Mouse (Mus musculus) kidney, postnatal 10 days (tissue): ENCODE data around the gene Pcsk4.
"Not testable (repeated sequence)": the region's sequence is repeated elsewhere in the genome, so short reads cannot be mapped to it uniquely, and the experiment has no call there.

Experiments
- DNase-seq: peaks from one replicate; pipeline ENCODE4 v3.0.0; 2021; ENCODE audit warnings: mixed read lengths

Gene Pcsk4

GRCm38 (mm10) chr10:80347514-80347967, 18.2 kb upstream of the Pcsk4 start:
- no peak for DNase-seq

GRCm38 (mm10) chr10:80345929-80346328, 16.6 kb upstream of the Pcsk4 start:
- DNase-seq = not testable (repeated sequence)

DNA sequence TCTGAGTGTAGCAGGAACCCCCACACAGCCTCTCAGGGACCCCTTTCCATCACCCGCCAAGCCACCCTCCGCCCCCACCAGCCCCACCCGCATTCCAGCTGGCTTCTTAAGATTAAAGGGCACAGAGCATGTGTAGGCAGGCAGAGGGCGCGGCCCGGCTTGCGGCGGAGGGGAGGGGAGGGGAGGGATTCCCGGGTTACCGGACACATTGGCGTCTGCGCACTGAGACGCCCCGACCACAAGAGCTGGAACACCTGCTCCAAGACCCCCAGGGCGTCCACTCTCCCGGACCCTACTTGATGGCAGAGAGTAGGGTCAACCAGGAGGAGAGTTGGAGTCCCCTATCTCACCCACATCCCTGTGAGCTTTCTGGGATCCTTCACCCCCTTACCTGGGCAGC, 15.8 kb upstream of the Pcsk4 start:
- DNase-seq = peak; percentile 50

DNA sequence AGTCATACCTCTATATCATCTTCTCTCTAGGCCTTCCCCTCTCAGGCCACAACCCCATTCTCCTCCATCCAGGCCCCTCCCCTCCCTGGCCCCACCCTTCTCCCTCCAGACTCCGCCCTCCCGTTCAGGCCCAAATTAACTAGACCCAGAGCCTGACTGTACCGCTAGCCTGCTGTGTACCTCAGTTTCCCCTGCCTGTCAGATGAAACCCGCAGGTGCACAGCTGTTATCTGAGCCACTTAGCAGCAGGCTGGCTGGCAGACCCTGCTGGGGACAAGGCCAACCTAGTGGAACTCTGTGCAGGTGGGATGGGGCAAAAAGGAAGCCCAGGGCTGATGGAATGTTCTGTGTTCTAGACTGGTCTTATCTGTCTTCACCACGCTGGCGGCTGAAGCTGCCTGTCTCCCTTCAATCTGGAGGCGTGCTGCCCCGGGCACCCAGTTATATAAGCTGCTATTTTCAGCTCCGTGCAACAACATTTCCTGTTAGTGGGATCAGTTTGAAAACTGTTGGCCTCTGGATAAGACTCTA, 14.9 kb upstream of the Pcsk4 start:
- no peak for DNase-seq

- DNase-seq = no peak
These were observed 14.2 kb upstream of the Pcsk4 start for GRCm38 (mm10) chr10:80343425-80343895.

DNA sequence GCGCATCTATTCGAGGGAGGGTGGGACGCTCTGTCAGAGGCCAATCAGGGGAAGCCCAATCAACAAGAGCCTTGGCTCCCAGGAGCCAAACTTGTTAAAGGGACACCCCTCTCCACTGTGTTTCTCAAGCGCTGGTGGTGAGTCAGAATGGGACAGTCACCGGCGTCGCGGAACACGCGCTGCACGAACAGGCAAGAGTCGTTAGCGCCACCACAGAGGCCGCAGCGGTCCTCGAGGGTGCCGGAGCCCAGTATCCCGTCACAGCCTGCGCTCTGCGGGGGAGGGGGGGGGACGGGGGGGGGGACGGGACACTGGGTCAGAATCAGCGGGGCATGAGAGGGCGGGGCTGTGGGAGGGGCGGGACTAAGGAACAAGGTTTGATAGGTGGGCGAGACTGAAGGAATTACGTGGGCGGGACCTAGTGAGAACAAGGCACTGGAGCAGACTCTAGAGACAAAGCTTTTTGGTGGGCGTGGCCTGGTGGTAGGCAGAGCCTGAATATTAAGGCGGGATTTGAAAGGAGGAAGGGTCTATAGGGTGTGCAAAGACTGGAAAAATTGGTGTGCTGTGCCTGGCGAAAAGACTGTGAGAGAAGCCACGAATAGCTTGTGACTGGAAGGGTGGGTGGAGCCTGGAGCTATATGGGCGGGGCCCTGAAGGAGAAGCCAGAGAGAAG, 13.6 kb upstream of the Pcsk4 start:
- DNase-seq = peak; percentile 78

GRCm38 (mm10) chr10:80342305-80342748, 13.0 kb upstream of the Pcsk4 start:
- DNase-seq = no peak

DNA sequence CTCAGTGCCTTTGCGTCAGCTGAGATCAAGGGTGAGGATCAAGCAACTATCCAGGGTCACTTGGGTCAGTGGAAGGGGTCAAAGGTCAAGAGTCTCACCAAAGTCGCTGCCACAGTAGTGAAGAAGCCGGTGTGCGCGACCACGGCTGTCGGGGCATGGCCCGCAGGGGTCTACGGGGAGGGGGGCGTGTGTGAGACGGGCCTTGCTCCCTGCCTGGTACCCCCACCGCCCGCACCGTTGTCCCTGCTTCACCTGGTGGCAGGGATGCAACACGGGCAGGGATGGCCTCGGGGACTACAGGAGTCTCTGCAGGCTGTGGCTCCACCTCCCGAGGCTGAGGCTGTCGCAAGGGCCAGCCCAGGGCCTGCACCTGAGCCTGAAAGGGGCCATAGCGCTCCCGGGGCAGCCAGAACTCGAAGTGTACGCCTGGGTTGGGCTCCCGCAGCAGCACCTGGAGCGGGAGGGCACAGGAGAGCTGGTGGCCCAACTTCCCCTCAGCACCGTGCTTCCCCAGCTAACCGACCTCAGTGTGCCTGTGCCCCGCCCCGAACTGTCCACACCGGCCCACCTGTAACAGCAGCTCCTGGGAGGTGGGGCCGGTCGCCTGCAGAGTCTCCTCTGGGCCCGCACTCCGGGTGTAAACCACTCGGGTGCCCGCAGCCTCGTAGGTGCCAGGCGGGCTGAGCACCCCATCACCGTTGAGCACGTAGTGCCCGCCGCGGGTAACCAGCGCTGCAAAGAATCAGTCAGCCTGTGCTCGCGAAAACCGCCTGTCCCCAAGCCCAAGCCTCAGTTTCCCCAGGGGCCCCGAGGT, 12.4 kb upstream of the Pcsk4 start:
- no peak for DNase-seq

GRCm38 (mm10) chr10:80341026-80341425, 11.7 kb upstream of the Pcsk4 start:
- DNase-seq = no peak

GRCm38 (mm10) chr10:80339941-80340750, 10.8 kb upstream of the Pcsk4 start:
- DNase-seq = peak; percentile 92

DNA sequence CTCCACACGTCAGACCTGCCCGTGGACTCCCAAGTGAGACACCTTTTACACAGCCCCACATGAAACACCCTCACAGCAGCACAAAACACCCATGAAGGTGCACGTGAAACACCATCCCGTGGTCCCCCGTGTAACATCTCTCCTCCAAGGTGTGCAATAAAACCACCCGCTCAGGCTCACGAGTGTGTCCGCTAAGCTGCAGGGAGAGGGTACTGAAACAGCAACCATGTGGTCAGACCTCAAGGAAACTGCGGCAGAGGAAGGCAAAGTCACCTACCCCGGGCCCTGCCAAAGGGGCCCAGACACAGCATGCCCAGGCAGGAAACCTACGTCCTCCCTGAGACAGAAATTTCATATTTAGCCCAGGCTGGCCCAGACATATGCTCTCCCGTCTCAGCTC, 7.0 kb upstream of the Pcsk4 start:
- no peak for DNase-seq

DNA sequence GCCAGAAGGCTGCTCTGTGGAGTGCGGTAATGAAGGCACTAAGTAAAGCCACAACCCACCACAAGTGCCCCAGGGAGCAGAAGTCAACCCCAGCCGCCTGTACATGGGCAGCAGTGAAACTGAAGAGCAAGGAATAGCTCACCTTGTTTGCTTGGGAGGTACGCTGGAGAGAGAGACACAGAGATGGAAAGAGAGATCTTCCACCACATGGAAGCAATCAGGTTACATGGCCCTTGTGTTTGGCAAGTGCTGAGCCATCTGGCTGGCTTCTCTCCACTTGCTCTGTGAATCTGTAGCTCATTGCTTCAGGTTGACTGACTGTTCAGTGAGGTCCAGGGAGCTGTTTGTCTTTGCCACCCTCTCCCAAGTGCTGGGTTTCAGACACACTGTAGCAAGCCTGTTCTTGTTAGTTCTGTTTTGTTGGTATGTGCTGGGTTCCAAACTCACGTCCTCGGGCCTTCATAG, 3.3 kb upstream of the Pcsk4 start:
- DNase-seq = no peak

DNA sequence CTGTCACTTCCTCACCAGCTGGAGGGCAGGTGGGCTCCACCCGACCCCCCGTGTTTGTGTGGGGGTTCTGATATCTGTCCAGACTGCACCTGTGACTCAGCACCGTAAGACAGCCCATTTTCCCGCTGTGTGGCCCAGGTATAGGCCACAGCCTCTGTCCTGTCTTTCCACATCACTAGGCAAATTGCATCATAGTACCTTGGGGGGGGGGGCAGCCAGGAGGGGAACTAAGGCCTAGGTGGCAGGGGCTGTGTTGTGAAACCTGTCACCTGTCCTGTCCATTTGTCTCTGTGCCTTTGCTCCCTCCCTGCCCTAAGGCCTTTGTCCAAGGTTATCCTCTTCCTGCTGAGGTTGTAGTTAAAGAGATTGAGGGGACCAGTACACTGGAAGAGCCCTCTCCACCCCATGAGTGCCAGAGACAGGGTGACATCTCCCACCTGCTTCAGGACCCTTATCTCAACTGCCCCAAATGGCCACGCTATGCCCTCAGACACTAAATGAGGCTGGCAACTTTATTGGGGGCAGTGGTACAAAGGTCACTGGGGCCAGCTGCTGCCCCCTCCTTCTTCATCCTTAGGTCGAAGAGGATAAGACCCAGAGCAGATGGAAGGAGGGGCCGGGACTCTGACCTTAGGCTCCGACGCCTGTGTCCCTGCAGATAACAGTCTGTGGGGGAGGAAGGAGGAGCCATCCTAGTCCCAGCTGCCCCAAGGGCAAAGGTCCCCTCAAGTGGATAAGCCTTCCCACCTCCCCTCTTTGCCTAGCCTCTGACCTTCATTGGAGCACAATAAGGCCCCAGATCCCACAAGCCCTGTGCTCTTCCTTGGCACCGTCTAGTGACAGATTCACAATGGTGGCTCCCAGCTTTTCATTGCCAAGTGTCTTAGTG, 2.6 kb upstream of the Pcsk4 start:
- DNase-seq = no peak

DNA sequence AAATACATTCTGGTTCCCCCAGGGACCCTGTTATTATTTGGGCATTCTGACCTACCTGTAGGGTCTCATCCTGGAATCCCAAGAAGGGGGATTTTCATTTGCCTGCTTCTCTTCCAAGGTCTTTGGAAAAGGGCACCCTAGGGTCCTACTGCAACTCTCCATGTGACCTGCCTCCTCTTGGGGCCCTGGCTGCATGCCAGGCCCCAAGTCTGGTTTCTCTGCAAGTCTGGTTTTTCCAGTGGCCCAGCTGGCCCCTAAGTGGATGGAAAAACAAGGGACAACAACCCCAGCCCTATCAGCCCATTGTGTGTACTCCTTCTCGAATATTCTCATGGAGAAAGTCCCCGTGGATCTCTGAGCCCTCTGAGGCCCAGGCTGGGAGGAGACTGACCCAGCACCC, 1.6 kb upstream of the Pcsk4 start:
- no peak for DNase-seq

- no peak for DNase-seq
These were observed 786 bp upstream of the Pcsk4 start for GRCm38 (mm10) chr10:80330084-80330483.

GRCm38 (mm10) chr10:80325045-80325444, 4.3 kb downstream of the Pcsk4 start:
- peak; percentile 39 for DNase-seq

GRCm38 (mm10) chr10:80324120-80325037, 4.9 kb downstream of the Pcsk4 start:
- no peak for DNase-seq

DNA sequence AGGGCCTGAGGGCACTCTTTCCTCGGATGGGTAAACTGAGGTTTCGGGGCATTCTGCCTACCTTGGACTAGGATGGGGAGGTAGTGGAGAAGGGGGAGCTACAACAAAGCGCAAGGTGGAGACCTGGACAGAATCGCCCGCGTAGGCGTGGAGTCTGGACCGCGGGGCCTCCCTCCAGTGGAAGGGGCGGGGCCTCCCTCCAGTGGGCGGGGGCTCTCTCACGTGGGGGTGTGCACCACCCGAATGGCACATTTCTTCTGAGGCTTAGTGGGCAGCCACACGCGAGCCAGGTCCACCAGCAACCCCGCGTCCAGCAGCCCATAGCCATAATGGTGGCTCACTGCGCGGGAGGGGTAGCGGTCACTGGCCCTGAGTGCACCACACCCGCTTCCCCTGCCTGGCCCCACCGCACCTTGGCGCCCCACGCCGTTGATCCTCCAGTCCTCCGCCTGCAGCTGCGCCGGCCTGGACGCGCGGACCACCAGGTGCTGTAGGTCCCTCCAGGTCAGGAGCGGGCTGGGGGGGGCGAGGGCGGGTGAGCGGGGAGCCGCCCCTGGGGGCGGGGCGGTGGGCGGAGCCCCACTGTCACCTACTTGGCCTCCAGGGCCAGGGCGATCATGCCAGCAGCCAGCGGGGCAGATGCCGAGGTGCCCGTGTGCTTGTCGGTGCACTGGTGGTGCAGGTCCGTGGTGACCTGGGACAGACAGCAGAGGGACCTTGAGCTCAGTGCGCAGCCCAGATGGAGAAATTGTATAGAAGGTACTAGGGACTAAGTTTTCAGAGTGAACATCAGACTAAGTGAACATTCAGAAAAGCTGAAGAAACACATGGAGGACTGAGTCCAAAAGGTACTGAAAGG, 5.8 kb downstream of the Pcsk4 start:
- DNase-seq = peak; percentile 83

- peak; percentile 59 for DNase-seq
These were observed 6.5 kb downstream of the Pcsk4 start for GRCm38 (mm10) chr10:80322811-80323211.
